Mouse (Mus musculus) liver, embryonic 14.5 days (tissue): ENCODE data around the gene Lipo2. TPM values are rescaled to one million over a fixed set of nuclear protein-coding genes. Genes with fewer than 3 reads are reported as not detected.
A peak's percentile ranks its signal among the peaks of the same experiment; 100 is the strongest.
"Not testable (repeated sequence)": the region's sequence is repeated elsewhere in the genome, so short reads cannot be mapped to it uniquely, and the experiment has no call there.

Experiments used
- ATAC-seq: fragments of 200-750 bp; cut with Nextera tagmentation; 2 replicates; pipeline ENCODE4 v1.8.0; 2017; ENCODE audit warnings: moderate number of reproducible peaks, mild to moderate bottlenecking, moderate library complexity; ENCODE audit not compliant: insufficient read depth
- DNase-seq, 3 experiments: peaks; one replicate each; pipeline ENCODE4 v3.0.0-alpha.2; 2012 to 2013; ENCODE audit warnings: low read depth in 3 of 3, low spot score in 3 of 3
- H3K27ac ChIP-seq: fragments of 300-500 bp; sonication (generic); 2 replicates; pipeline ENCODE4 v1.5.1; 2014; ENCODE audit warnings: moderate library complexity, mild to moderate bottlenecking, control low read depth, inconsistent platforms
- H3K27me3 ChIP-seq: fragments of 300-500 bp; sonication (generic); 2 replicates; pipeline ENCODE4 v1.6.1; 2014; ENCODE audit warnings: mild to moderate bottlenecking, low read length, moderate library complexity; ENCODE audit not compliant: control insufficient read depth, insufficient read depth
- H3K36me3 ChIP-seq: fragments of 300-500 bp; sonication (generic); replicated peaks from 2 replicates; pipeline ENCODE4 v1.6.1; 2014; ENCODE audit warnings: low read depth; ENCODE audit not compliant: control insufficient read depth, insufficient read depth
- H3K4me1 ChIP-seq, 2 experiments: fragments of 200-500 bp in 1 of 2; fragments of 300-500 bp in 1 of 2; sonication (generic) in 1 of 2; replicated peaks; 2 replicates each; pipeline ENCODE4 v1.6.1; 2012 to 2014; ENCODE audit warnings: antibody characterized with exemption in 1 of 2, inconsistent platforms in 1 of 2, low read length in 1 of 2; ENCODE audit not compliant: control insufficient read depth in 2 of 2, insufficient read depth in 2 of 2
- H3K4me2 ChIP-seq: fragments of 300-500 bp; sonication (generic); 2 replicates; pipeline ENCODE4 v1.6.1; 2014; ENCODE audit warnings: low read depth, mild to moderate bottlenecking, control low read depth, moderate library complexity
- H3K4me3 ChIP-seq, 2 experiments: fragments of 200-500 bp in 1 of 2; fragments of 300-500 bp in 1 of 2; sonication (generic) in 1 of 2; 2 replicates each; pipeline ENCODE4 v1.5.1; 2012 to 2014; ENCODE audit warnings: low read depth in 2 of 2, low read length in 2 of 2, mild to moderate bottlenecking in 2 of 2, control low read depth in 1 of 2, inconsistent platforms in 1 of 2, moderate library complexity in 1 of 2; ENCODE audit not compliant: insufficient read depth in 1 of 2
- H3K9ac ChIP-seq: fragments of 300-500 bp; sonication (generic); replicated peaks from 2 replicates; pipeline ENCODE4 v1.6.1; 2014; ENCODE audit warnings: mild to moderate bottlenecking, control low read depth, moderate library complexity
- H3K9me3 ChIP-seq: fragments of 300-500 bp; sonication (generic); 2 replicates; pipeline ENCODE4 v1.6.1; 2016; ENCODE audit warnings: low read length, mixed read lengths; ENCODE audit not compliant: control insufficient read depth
- CTCF ChIP-seq: IDR thresholded peaks from 2 replicates; pipeline ENCODE4 v1.5.1; 2016; ENCODE audit warnings: antibody characterized with exemption, low read depth, control low read depth
- EP300 ChIP-seq: IDR thresholded peaks from 2 replicates; pipeline ENCODE4 v1.6.1; 2016; ENCODE audit warnings: antibody characterized with exemption, low read depth
- whole genome bisulfite sequencing: fragments of 180-500 bp; shearing (Covaris S2); extraction: QIAGEN DNeasy Blood & Tissue Kit; methylation state at CpG from one replicate; pipeline ENCODE4 v1.1.7; 2014; ENCODE audit not compliant: insufficient replicate concordance; 5-methylcytosine and 5-hydroxymethylcytosine counted together
- polyA plus RNA-seq, 2 experiments: library from polyadenylated mRNA; depleted of rRNA in 1 of 2; stranded (reverse) in 1 of 2; unstranded in 1 of 2; fragments of >200 nt; fragmentation: Nextera tagmentation in 1 of 2; extraction: Ambion mirVana in 1 of 2; gene quantifications; 2 replicates each; pipeline versions ENCODE4 v1.2.1 to v1.2.3; 2012 to 2014

The Lipo2 gene
- 0.02 and 0.03 TPM in 2 replicates for polyA plus RNA-seq (2012; rRNA removed)
- not detected in 2 replicates for polyA plus RNA-seq (2014; fragmentation: Nextera tagmentation; extraction: Ambion mirVana)

GRCm38 (mm10) chr19:33751259-33751658 is at the start of gene Lipo2:
Gene Lipo2 (minus strand): TSS chr19:33751359.
- WGBS, result 66% methylated on average over 1 of the region's 1 CpGs
- not testable (repeated sequence) for ATAC-seq

GRCm38 (mm10) chr19:33787359-33787758 is 36.2 kb upstream of the Lipo2 start, which contains the start of gene Lipo1:
Gene Lipo1 (minus strand): TSS chr19:33787459.
- not testable (repeated sequence) for H3K4me3 ChIP-seq, H3K9ac ChIP-seq, H3K27me3 ChIP-seq, ATAC-seq, H3K4me1 ChIP-seq, H3K9me3 ChIP-seq, H3K36me3 ChIP-seq, H3K27ac ChIP-seq, DNase-seq, H3K4me2 ChIP-seq

More at GRCm38 (mm10) chr19:33751259-33751658, at the start of gene Lipo2:
- not testable (repeated sequence) for H3K27me3 ChIP-seq, H3K9ac ChIP-seq, H3K9me3 ChIP-seq, H3K27ac ChIP-seq, H3K4me2 ChIP-seq, H3K4me3 ChIP-seq, H3K36me3 ChIP-seq, H3K4me1 ChIP-seq, DNase-seq

GRCm38 (mm10) chr19:33786576-33787277 is 35.6 kb upstream of the Lipo2 start:
- WGBS, result 64% methylated on average over 12 of the region's 12 CpGs
- Histone ChIP-seq H3K4me3 (no peak overlapping the region), H3K36me3 (no peaks in the 10 kb centered on the region), H3K27me3 (no peaks in the 10 kb centered on the region), H3K9ac (no peak overlapping the region), H3K4me2 (no peak overlapping the region), H3K9me3 (no peaks in the 10 kb centered on the region), H3K4me1 (no peaks in the 10 kb centered on the region), H3K27ac (no peak overlapping the region)
- no peak for DNase-seq
- no peak for ATAC-seq
- TF ChIP-seq EP300 (no peak), CTCF (no peak)

DNA sequence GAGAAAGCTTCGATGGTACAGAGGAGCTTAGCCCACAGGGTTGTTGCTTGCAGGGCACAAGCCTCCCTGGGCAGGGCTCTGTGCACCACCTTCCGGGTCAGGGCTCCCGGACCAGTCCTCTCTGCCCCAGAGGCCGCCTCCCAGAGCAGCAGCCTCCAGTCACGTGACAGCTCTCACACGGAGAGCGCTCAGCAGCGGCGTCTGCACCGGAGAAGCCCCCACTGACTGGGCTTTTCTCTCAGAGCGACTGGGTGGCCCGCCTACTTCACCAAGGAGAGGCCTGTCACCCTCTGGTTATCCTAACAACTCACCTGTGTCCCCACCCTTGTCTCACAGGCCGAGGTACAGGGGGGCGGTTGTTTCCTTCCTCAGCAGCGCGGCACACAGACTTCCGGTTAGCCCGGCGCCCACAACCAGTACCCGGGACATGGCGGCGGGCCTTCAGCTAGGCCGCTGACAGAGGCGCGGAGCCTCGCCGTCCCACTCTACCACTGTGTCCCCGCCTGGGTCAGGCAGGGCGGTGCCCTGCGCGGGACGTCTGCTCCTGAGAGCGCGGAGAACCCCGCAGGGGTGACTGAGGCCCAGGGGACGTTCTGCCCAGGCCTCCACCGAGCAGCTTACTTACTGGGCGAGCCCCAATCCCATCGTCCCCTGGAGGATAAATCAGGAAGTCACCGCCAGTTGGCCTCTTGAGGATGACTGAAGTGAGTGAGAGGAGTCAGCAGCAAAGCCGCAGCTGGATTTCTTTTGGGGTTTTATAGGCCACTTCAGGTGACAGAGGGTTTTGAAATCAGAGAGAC is 10.3 kb upstream of the Lipo2 start, which contains the start of gene Lipo3:
Gene Lipo3, minus strand, starts transcription at position 665 of the 800 bp plus-strand sequence.
- not testable (repeated sequence) for H3K27me3 ChIP-seq, H3K9me3 ChIP-seq, H3K4me3 ChIP-seq, H3K36me3 ChIP-seq, H3K27ac ChIP-seq, DNase-seq, H3K4me2 ChIP-seq, H3K4me1 ChIP-seq, H3K9ac ChIP-seq
- peak; percentile 41 for ATAC-seq
- WGBS, result 30% methylated on average over 12 of the region's 41 CpGs

Other genes with a start within 250 kb of the Lipo2 start
- not detected in 2 replicates for gene Lipo4, start 233.6 kb downstream of the Lipo2 start, polyA plus RNA-seq (2012; rRNA removed)
- gene Lipo4, start 233.6 kb downstream of the Lipo2 start, polyA plus RNA-seq (2014; fragmentation: Nextera tagmentation; extraction: Ambion mirVana), result not detected in 2 replicates
- gene Gm8978, start 126.1 kb downstream of the Lipo2 start, polyA plus RNA-seq (2012; rRNA removed), result not detected in 2 replicates
- not detected in 2 replicates for gene Gm8978, start 126.1 kb downstream of the Lipo2 start, polyA plus RNA-seq (2014; fragmentation: Nextera tagmentation; extraction: Ambion mirVana)
- gene Lipo3, start 10.6 kb upstream of the Lipo2 start, polyA plus RNA-seq (2012; rRNA removed), result 0.74 and 1.0 TPM in 2 replicates
- 2.7 and 3.4 TPM in 2 replicates for gene Lipo3, start 10.6 kb upstream of the Lipo2 start, polyA plus RNA-seq (2014; fragmentation: Nextera tagmentation; extraction: Ambion mirVana)
- gene Lipo1, start 36.1 kb upstream of the Lipo2 start, polyA plus RNA-seq (2012; rRNA removed), result not detected in 2 replicates
- not detected in 2 replicates for gene Lipo1, start 36.1 kb upstream of the Lipo2 start, polyA plus RNA-seq (2014; fragmentation: Nextera tagmentation; extraction: Ambion mirVana)
- not detected in 2 replicates for gene Lipf, start 209.8 kb upstream of the Lipo2 start, polyA plus RNA-seq (2012; rRNA removed)
- not detected in 2 replicates for gene Lipf, start 209.8 kb upstream of the Lipo2 start, polyA plus RNA-seq (2014; fragmentation: Nextera tagmentation; extraction: Ambion mirVana)